Mouse (Mus musculus) kidney, postnatal 0 days (tissue): ENCODE data around the gene Por. TPM values are rescaled to one million over a fixed set of nuclear protein-coding genes. Genes with fewer than 3 reads are reported as not detected.
A peak's percentile ranks its signal among the peaks of the same experiment; 100 is the strongest.

Experiments
- ATAC-seq: fragments of 200-750 bp; cut with Nextera tagmentation; replicated peaks from 2 replicates; pipeline ENCODE4 v1.8.0; 2017; ENCODE audit warnings: low read depth, moderate number of reproducible peaks, moderate TSS enrichment, moderate library complexity; ENCODE audit not compliant: low FRiP score
- DNase-seq: peaks from one replicate; pipeline ENCODE4 v3.0.0-alpha.2; 2016; ENCODE audit warnings: low spot score
- H3K27ac ChIP-seq: fragments of 300-500 bp; sonication (generic); 2 replicates; pipeline ENCODE4 v1.5.1; 2014; ENCODE audit warnings: mild to moderate bottlenecking
- H3K27me3 ChIP-seq: fragments of 300-500 bp; sonication (generic); 2 replicates; pipeline ENCODE4 v1.6.1; 2014; ENCODE audit warnings: low read length, mixed read lengths; ENCODE audit not compliant: insufficient read depth
- H3K36me3 ChIP-seq: fragments of 300-500 bp; sonication (generic); 2 replicates; pipeline ENCODE4 v1.6.1; 2014; ENCODE audit warnings: low read length, mixed read lengths; ENCODE audit not compliant: insufficient read depth
- H3K4me1 ChIP-seq: fragments of 300-500 bp; sonication (generic); replicated peaks from 2 replicates; pipeline ENCODE4 v1.6.1; 2014; ENCODE audit warnings: antibody characterized with exemption, low read length, mixed read lengths; ENCODE audit not compliant: insufficient read depth
- H3K4me2 ChIP-seq: fragments of 300-500 bp; sonication (generic); 2 replicates; pipeline ENCODE4 v1.6.1; 2014; ENCODE audit warnings: mild to moderate bottlenecking, low read length, moderate library complexity, mixed read lengths
- H3K4me3 ChIP-seq: fragments of 300-500 bp; sonication (generic); replicated peaks from 2 replicates; pipeline ENCODE4 v1.5.1; 2014; ENCODE audit warnings: low read depth, low read length
- H3K9ac ChIP-seq: fragments of 300-500 bp; sonication (generic); 2 replicates; pipeline ENCODE4 v1.6.1; 2014; ENCODE audit warnings: low read depth, low read length
- H3K9me3 ChIP-seq: fragments of 300-500 bp; sonication (generic); replicated peaks from 2 replicates; pipeline ENCODE4 v1.6.1; 2016; ENCODE audit warnings: low read length, inconsistent platforms, mixed read lengths
- CTCF ChIP-seq: IDR thresholded peaks from 2 replicates; pipeline ENCODE4 v1.5.1; 2016; ENCODE audit warnings: antibody characterized with exemption, low read depth, mild to moderate bottlenecking, moderate library complexity
- WGBS: fragments of 180-500 bp; shearing (Covaris S2); extraction: QIAGEN DNeasy Blood & Tissue Kit; methylation state at CpG from one replicate; pipeline ENCODE4 v1.1.7; 2014; 5-methylcytosine and 5-hydroxymethylcytosine counted together
- microRNA-seq: library from miRNA; unstranded; fragments of <30 nt; microRNA quantifications from one replicate; pipeline ENCODE4, GENCODE M21; 2016
- polyA plus RNA-seq: library from polyadenylated mRNA; unstranded; fragments of >200 nt; fragmentation: Nextera tagmentation; extraction: Ambion mirVana; gene quantifications from 2 replicates; pipeline ENCODE4 v1.2.1, GENCODE M21; 2015

Gene Por
- polyA plus RNA-seq, 1 experiment from 2014 or later = 86.4 TPM

DNA sequence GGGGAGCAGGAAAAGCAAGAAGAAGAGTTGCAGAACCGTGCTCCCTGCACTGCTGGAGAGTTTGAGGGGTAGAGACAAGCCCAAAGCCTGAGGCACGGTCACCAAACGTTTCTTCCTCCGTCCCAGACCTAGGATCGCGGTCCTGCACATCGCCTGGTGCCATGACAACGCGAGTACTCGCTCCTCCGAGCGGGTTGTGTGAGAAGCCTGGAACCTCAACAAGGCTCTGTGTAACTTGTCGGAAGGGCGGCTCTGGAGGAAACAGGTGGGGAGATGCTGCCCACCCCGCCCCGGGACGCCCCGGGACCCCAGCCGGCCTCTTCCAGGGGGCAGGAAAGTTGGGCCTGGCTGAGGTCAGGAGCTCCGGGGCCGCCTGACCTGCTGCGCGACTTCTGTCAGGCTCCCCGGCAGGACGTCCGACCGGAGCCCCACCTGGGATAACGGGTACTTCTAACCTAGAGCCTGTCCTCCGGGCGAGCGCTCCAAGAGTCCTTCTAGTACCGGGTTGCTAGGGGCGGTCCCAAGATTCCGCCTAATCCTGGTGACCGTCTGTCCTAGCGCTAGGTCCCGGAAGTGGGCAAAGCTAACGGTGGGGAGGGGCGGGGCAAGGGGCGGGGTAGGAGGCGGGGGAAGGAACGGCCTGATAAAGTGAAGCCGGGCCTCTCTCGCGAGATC is 108.1 kb downstream of the Por start, which contains the start of gene Styxl1:
Styxl1 (minus strand) TSS at position 590 of the 675 bp plus-strand sequence.
- 2% methylated on average over 45 of the region's 45 CpGs for WGBS
- Histone ChIP-seq H3K9ac (peak within 1 kb of the TSS; percentile 86), H3K27ac (peak within 1 kb of the TSS; percentile 98), H3K9me3 (no peaks in the 10 kb centered on the region), H3K27me3 (no peaks in the 10 kb centered on the region), H3K36me3 (0 out of 2 replicates have a peak, but pooled peaks cover 7% of the 10 kb centered on the region), H3K4me2 (peak within 1 kb of the TSS; percentile 82), H3K4me3 (peak within 1 kb of the TSS; percentile 82), H3K4me1 (peaks cover 14% of the 10 kb centered on the region; the same call in 1 of the 2 replicates)
- DNase-seq (peak; percentile 53), ATAC-seq (peak; percentile 92)
- TF ChIP-seq CTCF = no peak

DNA sequence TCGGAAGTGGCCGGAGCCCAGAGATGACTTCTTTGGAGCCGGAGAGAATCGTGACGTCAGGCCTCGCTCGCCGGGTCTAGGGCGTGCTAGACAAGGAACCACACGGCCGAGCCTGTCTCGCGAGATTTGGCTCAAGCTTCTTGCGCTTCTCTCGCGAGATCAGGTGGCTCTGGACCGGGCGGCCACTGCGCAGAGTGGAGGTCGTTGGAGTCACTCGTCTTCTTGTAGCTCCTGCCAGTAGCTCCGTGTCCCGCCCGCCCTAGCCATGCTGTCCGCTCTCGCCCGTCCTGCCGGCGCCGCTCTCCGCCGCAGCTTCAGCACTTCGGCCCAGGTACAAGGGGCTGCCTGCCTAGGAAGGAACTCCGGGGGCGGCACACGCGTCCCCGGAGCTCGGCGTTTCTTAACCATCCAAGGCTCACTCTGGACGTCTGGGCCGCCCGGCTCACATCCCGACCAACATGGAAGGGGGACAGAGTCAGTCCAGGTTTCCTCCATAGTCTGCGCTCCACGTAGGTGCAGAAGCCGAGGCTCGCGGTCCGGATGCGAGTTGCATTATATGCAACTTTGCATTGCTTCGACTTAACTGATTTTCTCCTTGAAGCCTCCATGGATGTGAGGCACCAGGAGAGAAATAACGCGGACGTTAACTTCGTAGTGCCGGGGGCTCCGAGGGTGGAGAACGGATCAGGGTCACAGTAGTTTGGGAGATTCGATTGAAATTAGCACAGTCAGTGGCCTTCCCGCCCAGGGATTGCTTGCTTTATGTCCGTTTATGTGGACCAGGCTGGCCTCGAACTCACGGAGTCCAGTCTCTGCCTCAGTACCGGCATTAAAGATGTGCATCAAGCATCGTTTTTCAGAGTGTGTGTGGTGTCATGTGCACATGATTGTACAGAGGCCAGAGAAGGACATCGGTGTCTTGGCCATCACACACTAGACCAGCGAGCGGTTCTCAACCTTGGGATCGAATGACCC is 108.9 kb downstream of the Por start, which contains the start of gene Mdh2:
Mdh2 (plus strand) TSS at position 10 of the 975 bp plus-strand sequence.
- peak within 1 kb of the TSS; percentile 98 for H3K27ac ChIP-seq
- H3K4me1 ChIP-seq = peaks cover 14% of the 10 kb centered on the region; the same call in 1 of the 2 replicates
- peak within 1 kb of the TSS; percentile 82 for H3K4me3 ChIP-seq
- WGBS = under 1% methylated on average over 70 of the region's 70 CpGs
- TF ChIP-seq CTCF = peak; percentile 12; the same call in 1 of the 2 replicates
- peak within 1 kb of the TSS; percentile 86 for H3K9ac ChIP-seq
- H3K27me3 ChIP-seq = no peaks in the 10 kb centered on the region
- ATAC-seq (peak; percentile 98), DNase-seq (peak; percentile 100)
- H3K36me3 ChIP-seq = 0 out of 2 replicates have a peak, but pooled peaks cover 14% of the 10 kb centered on the region
- H3K9me3 ChIP-seq = no peaks in the 10 kb centered on the region
- peak within 1 kb of the TSS; percentile 82 for H3K4me2 ChIP-seq

DNA sequence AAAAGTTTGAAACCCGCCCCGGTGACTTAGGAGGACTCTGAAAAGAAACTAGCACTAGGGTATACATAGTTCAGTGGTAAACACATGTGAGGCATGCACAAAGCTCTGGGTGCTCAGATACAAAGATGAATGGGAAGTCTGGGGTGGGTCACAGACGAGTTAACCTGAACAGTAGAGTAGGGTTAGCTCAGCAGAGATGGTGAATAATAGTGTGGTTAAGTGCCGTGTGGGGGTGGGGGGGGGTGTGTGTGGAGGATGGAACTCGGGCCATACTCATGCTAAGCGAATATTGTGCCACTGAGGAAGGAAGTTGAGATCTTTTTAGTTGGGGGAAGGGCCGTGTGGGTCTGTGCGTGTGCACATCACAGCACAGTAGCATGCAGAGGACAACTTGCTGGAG is 110.5 kb downstream of the Por start:
- 79% methylated on average over 8 of the region's 8 CpGs for WGBS
- peaks cover 25% of the 10 kb centered on the region for H3K36me3 ChIP-seq
- no peak for DNase-seq
- H3K27me3 ChIP-seq = no peaks in the 10 kb centered on the region
- H3K4me3 ChIP-seq = no peak overlapping the region
- H3K9ac ChIP-seq = peak overlapping the region; percentile 86; the same call in 1 of the 2 replicates
- no peak for ATAC-seq
- TF ChIP-seq CTCF = no peak
- no peaks in the 10 kb centered on the region for H3K9me3 ChIP-seq
- H3K27ac ChIP-seq = no peak overlapping the region
- 0 out of 2 replicates have a peak overlapping the region, but pooled peaks have one; percentile 74 for H3K4me2 ChIP-seq
- peaks cover 14% of the 10 kb centered on the region; the same call in 1 of the 2 replicates for H3K4me1 ChIP-seq

GRCm38 (mm10) chr5:135782901-135783300 is 113.1 kb downstream of the Por start:
- Histone ChIP-seq H3K4me3 (no peak overlapping the region), H3K9ac (no peak overlapping the region), H3K4me2 (no peak overlapping the region), H3K27ac (no peak overlapping the region), H3K27me3 (no peaks in the 10 kb centered on the region), H3K36me3 (peaks cover 51% of the 10 kb centered on the region), H3K9me3 (no peaks in the 10 kb centered on the region), H3K4me1 (peaks cover 9% of the 10 kb centered on the region; the same call in 1 of the 2 replicates)
- no peak for TF ChIP-seq CTCF
- no peak for ATAC-seq
- 91% methylated on average over 4 of the region's 4 CpGs for WGBS
- DNase-seq = no peak

Small RNA genes within 50 kb of the gene (microRNA-seq; reads per million reads assigned to microRNA genes)
- gene Mir7034 = not detected

Other genes with a start within 250 kb of the Por start
- gene Hip1, start 124.9 kb upstream of the Por start, polyA plus RNA-seq = 23.0 TPM in 2 replicates
- gene Ccl26, start 106.5 kb upstream of the Por start, polyA plus RNA-seq = not detected in 2 replicates
- 0.89 and 1.1 TPM in 2 replicates for gene Ccl24, start 97.0 kb upstream of the Por start, polyA plus RNA-seq
- gene Rhbdd2, start 37.4 kb upstream of the Por start, polyA plus RNA-seq = 54.2 and 55.9 TPM in 2 replicates
- gene Tmem120a, start 74.4 kb downstream of the Por start, polyA plus RNA-seq = 80.1 and 81.7 TPM in 2 replicates
- 0.53 and 0.54 TPM in 2 replicates for gene Styxl1, start 108.4 kb downstream of the Por start, polyA plus RNA-seq
- gene Mdh2, start 108.4 kb downstream of the Por start, polyA plus RNA-seq = 752 and 801 TPM in 2 replicates
- gene Srrm3, start 136.9 kb downstream of the Por start, polyA plus RNA-seq = 0.13 and 0.16 TPM in 2 replicates
- gene Hspb1, start 217.9 kb downstream of the Por start, polyA plus RNA-seq = 99.9 and 113 TPM in 2 replicates